Mouse (Mus musculus) lung, embryonic 15.5 days (tissue): Measurements from ENCODE around the gene Aldh9a1. TPM values are rescaled to one million over a fixed set of nuclear protein-coding genes. Genes with fewer than 3 reads are reported as not detected.
"Not testable (repeated sequence)": the region's sequence is repeated elsewhere in the genome, so short reads cannot be mapped to it uniquely, and the experiment has no call there.

ENCODE experiments used
- ATAC-seq: fragments of 200-750 bp; cut with Nextera tagmentation; 2 replicates; pipeline ENCODE4 v1.8.0; 2017; ENCODE audit warnings: moderate number of reproducible peaks, borderline replicate concordance; ENCODE audit not compliant: low FRiP score, low TSS enrichment; ENCODE audit errors: extremely low read depth
- H3K27ac ChIP-seq: fragments of 300-500 bp; sonication (generic); 2 replicates; pipeline ENCODE4 v1.5.1; 2015; ENCODE audit warnings: moderate library complexity, mild to moderate bottlenecking, inconsistent platforms
- H3K27me3 ChIP-seq: fragments of 300-500 bp; sonication (generic); 2 replicates; pipeline ENCODE4 v1.6.1; 2015; ENCODE audit warnings: inconsistent platforms
- H3K36me3 ChIP-seq: fragments of 300-500 bp; sonication (generic); 2 replicates; pipeline ENCODE4 v1.6.1; 2015; ENCODE audit warnings: inconsistent platforms
- H3K4me1 ChIP-seq: fragments of 300-500 bp; sonication (generic); 2 replicates; pipeline ENCODE4 v1.6.1; 2015; ENCODE audit warnings: inconsistent platforms
- H3K4me2 ChIP-seq: fragments of 300-500 bp; sonication (generic); 2 replicates; pipeline ENCODE4 v1.6.1; 2015; ENCODE audit warnings: inconsistent platforms, mild to moderate bottlenecking, moderate library complexity
- H3K4me3 ChIP-seq: fragments of 300-500 bp; sonication (generic); 2 replicates; pipeline ENCODE4 v1.5.1; 2015; ENCODE audit warnings: mild to moderate bottlenecking, inconsistent platforms
- H3K9ac ChIP-seq: fragments of 300-500 bp; sonication (generic); 2 replicates; pipeline ENCODE4 v1.6.1; 2015; ENCODE audit warnings: inconsistent platforms
- H3K9me3 ChIP-seq: fragments of 300-500 bp; sonication (generic); 2 replicates; pipeline ENCODE4 v1.6.1; 2016; ENCODE audit warnings: inconsistent platforms
- WGBS: fragments of 180-500 bp; shearing (Covaris S2); methylation state at CpG from one replicate; pipeline ENCODE4 v1.1.7; 2015; 5-methylcytosine and 5-hydroxymethylcytosine counted together
- polyA plus RNA-seq: library from polyadenylated mRNA; unstranded; fragments of >200 nt; fragmentation: Nextera tagmentation; extraction: Ambion mirVana; gene quantifications from 2 replicates; pipeline ENCODE4 v1.2.1, GENCODE M21; 2015

The Aldh9a1 gene
- polyA plus RNA-seq, 1 experiment from 2014 or later = 51.4 TPM

DNA sequence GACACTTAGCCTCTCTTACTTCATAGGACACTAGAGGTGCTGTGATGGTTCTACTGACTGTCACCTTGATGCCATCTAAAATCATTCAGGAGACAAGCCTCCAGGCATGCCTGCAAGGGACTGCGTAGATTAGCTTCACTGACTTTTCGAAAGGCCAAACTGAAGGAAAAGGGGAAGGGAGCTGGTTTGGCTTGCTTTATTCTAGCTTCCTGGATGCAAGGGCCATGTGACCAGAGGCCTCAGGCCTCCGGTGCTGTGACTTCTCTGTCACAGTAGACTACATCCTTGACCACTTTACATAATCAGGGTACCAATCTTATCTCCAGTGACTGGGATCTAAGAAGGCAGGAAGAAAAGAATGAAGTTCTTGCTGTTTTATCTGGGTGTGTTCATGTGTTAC, 13.4 kb upstream of the Aldh9a1 start:
- no peaks in the 10 kb centered on the region for H3K4me1 ChIP-seq
- 0 out of 2 replicates have a peak, but pooled peaks cover 4% of the 10 kb centered on the region for H3K27me3 ChIP-seq
- H3K9me3 ChIP-seq = no peaks in the 10 kb centered on the region
- no peak overlapping the region for H3K27ac ChIP-seq
- no peak overlapping the region for H3K9ac ChIP-seq
- H3K36me3 ChIP-seq = peaks cover 14% of the 10 kb centered on the region; the same call in 1 of the 2 replicates
- no peak overlapping the region for H3K4me3 ChIP-seq
- WGBS = 81% methylated on average over 3 of the region's 3 CpGs
- no peak overlapping the region for H3K4me2 ChIP-seq
- ATAC-seq = no peak

- Histone ChIP-seq H3K4me3 (no peak overlapping the region), H3K9me3 (no peaks in the 10 kb centered on the region), H3K27me3 (0 out of 2 replicates have a peak, but pooled peaks cover 4% of the 10 kb centered on the region), H3K36me3 (peaks cover 6% of the 10 kb centered on the region; the same call in 1 of the 2 replicates), H3K9ac (no peak overlapping the region), H3K4me1 (no peaks in the 10 kb centered on the region), H3K4me2 (no peak overlapping the region), H3K27ac (no peak overlapping the region)
- ATAC-seq = no peak
- 18% methylated on average over 12 of the region's 12 CpGs for WGBS
Observed at GRCm38 (mm10) chr1:167337463-167338095, 12.2 kb upstream of the Aldh9a1 start.

GRCm38 (mm10) chr1:167339177-167339781, 10.5 kb upstream of the Aldh9a1 start:
- H3K9ac ChIP-seq = no peak overlapping the region
- 72% methylated on average over 8 of the region's 9 CpGs for WGBS
- no peaks in the 10 kb centered on the region for H3K9me3 ChIP-seq
- no peaks in the 10 kb centered on the region for H3K36me3 ChIP-seq
- ATAC-seq = no peak
- H3K27me3 ChIP-seq = 0 out of 2 replicates have a peak, but pooled peaks cover 4% of the 10 kb centered on the region
- H3K4me2 ChIP-seq = no peak overlapping the region
- no peak overlapping the region for H3K27ac ChIP-seq
- H3K4me3 ChIP-seq = no peak overlapping the region
- H3K4me1 ChIP-seq = no peaks in the 10 kb centered on the region

GRCm38 (mm10) chr1:167340111-167340787, 9.5 kb upstream of the Aldh9a1 start:
- H3K4me3 ChIP-seq = peak overlapping the region; percentile 46
- whole genome bisulfite sequencing = 2% methylated on average over 47 of the region's 47 CpGs
- H3K9ac ChIP-seq = peak overlapping the region; percentile 45
- peak overlapping the region; percentile 92 for H3K4me2 ChIP-seq
- H3K27ac ChIP-seq = no peak overlapping the region
- no peaks in the 10 kb centered on the region for H3K36me3 ChIP-seq
- ATAC-seq = peak; percentile 56; the same call in 1 of the 2 replicates
- H3K4me1 ChIP-seq = no peaks in the 10 kb centered on the region
- no peaks in the 10 kb centered on the region for H3K9me3 ChIP-seq
- 0 out of 2 replicates have a peak, but pooled peaks cover 4% of the 10 kb centered on the region for H3K27me3 ChIP-seq

- 0 out of 2 replicates have a peak, but pooled peaks cover 4% of the 10 kb centered on the region for H3K27me3 ChIP-seq
- 90% methylated on average over 3 of the region's 3 CpGs for WGBS
- 0 out of 2 replicates have a peak, but pooled peaks have one; percentile 7 for ATAC-seq
- no peaks in the 10 kb centered on the region for H3K9me3 ChIP-seq
- H3K27ac ChIP-seq = no peak overlapping the region
- no peak overlapping the region for H3K4me3 ChIP-seq
- H3K4me2 ChIP-seq = peak overlapping the region; percentile 92; the same call in 1 of the 2 replicates
- no peak overlapping the region for H3K9ac ChIP-seq
- H3K4me1 ChIP-seq = no peaks in the 10 kb centered on the region
- no peaks in the 10 kb centered on the region for H3K36me3 ChIP-seq
Observed at GRCm38 (mm10) chr1:167340910-167341528, 8.8 kb upstream of the Aldh9a1 start.

GRCm38 (mm10) chr1:167342831-167343230, 7.0 kb upstream of the Aldh9a1 start:
- ATAC-seq = no peak
- Histone ChIP-seq H3K9ac (no peak overlapping the region), H3K27ac (no peak overlapping the region), H3K9me3 (no peaks in the 10 kb centered on the region), H3K27me3 (0 out of 2 replicates have a peak, but pooled peaks cover 4% of the 10 kb centered on the region), H3K36me3 (no peaks in the 10 kb centered on the region), H3K4me2 (no peak overlapping the region), H3K4me3 (no peak overlapping the region), H3K4me1 (no peaks in the 10 kb centered on the region)
- 85% methylated on average over 10 of the region's 10 CpGs for WGBS

GRCm38 (mm10) chr1:167345994-167346520, 3.7 kb upstream of the Aldh9a1 start:
- not testable (repeated sequence) for ATAC-seq, H3K9me3 ChIP-seq, H3K4me1 ChIP-seq, H3K4me3 ChIP-seq, H3K9ac ChIP-seq, H3K36me3 ChIP-seq, H3K4me2 ChIP-seq, H3K27ac ChIP-seq, H3K27me3 ChIP-seq
- 81% methylated on average over 10 of the region's 10 CpGs for WGBS

- not testable (repeated sequence) for H3K9ac ChIP-seq, H3K27me3 ChIP-seq, H3K4me1 ChIP-seq, H3K27ac ChIP-seq, H3K36me3 ChIP-seq, H3K9me3 ChIP-seq, ATAC-seq, H3K4me3 ChIP-seq
- 58% methylated on average over 3 of the region's 3 CpGs for WGBS
- H3K4me2 ChIP-seq = peak overlapping the region; percentile 94; the same call in 1 of the 2 replicates
Observed at GRCm38 (mm10) chr1:167349206-167349605, 585 bp upstream of the Aldh9a1 start.

- Histone ChIP-seq H3K36me3 (peaks cover 15% of the 10 kb centered on the region; the same call in 1 of the 2 replicates), H3K9ac (peak overlapping the region; percentile 63), H3K4me1 (0 out of 2 replicates have a peak, but pooled peaks cover 2% of the 10 kb centered on the region), H3K9me3 (no peaks in the 10 kb centered on the region), H3K4me3 (peak overlapping the region; percentile 87), H3K4me2 (peak overlapping the region; percentile 94), H3K27ac (peak overlapping the region; percentile 81), H3K27me3 (no peaks in the 10 kb centered on the region)
- 30% methylated on average over 13 of the region's 13 CpGs for WGBS
- no peak for ATAC-seq
Observed at GRCm38 (mm10) chr1:167350597-167351415, 1.0 kb downstream of the Aldh9a1 start.

DNA sequence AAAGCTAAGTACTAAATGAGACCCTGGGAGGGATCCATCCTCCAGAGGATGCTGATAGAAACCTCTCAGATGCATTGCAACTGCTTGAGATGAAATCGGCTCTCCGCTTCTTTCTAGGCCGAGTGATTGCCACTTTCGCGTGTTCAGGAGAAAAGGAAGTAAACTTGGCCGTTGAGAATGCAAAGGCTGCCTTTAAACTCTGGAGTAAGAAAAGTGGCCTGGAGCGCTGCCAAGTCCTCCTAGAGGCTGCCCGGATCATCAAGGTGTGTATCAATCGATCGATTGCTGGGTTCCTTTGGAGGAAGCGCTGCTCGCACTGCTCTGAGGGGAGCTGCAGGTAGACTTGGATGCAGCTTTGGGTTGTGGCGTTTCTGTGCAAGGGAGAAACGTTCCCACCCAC, 2.6 kb downstream of the Aldh9a1 start:
- 82% methylated on average over 14 of the region's 14 CpGs for WGBS
- H3K9ac ChIP-seq = no peak overlapping the region
- no peaks in the 10 kb centered on the region for H3K9me3 ChIP-seq
- H3K4me1 ChIP-seq = 0 out of 2 replicates have a peak, but pooled peaks cover 2% of the 10 kb centered on the region
- H3K4me2 ChIP-seq = no peak overlapping the region
- no peak for ATAC-seq
- H3K27ac ChIP-seq = no peak overlapping the region
- no peaks in the 10 kb centered on the region for H3K27me3 ChIP-seq
- H3K36me3 ChIP-seq = peaks cover 27% of the 10 kb centered on the region; the same call in 1 of the 2 replicates
- no peak overlapping the region for H3K4me3 ChIP-seq

- Histone ChIP-seq H3K4me2 (no peak overlapping the region), H3K4me1 (no peaks in the 10 kb centered on the region)
- whole genome bisulfite sequencing = 88% methylated on average over 9 of the region's 9 CpGs
Observed at GRCm38 (mm10) chr1:167357387-167357786, 7.6 kb downstream of the Aldh9a1 start.

More at GRCm38 (mm10) chr1:167357387-167357786, 7.6 kb downstream of the Aldh9a1 start:
- H3K4me3 ChIP-seq = no peak overlapping the region
- H3K9ac ChIP-seq = no peak overlapping the region
- H3K9me3 ChIP-seq = no peaks in the 10 kb centered on the region
- H3K27ac ChIP-seq = no peak overlapping the region
- H3K27me3 ChIP-seq = no peaks in the 10 kb centered on the region
- no peak for ATAC-seq
- H3K36me3 ChIP-seq = peaks cover 37% of the 10 kb centered on the region
